Mouse (Mus musculus) intestine, embryonic 16.5 days (tissue): Measurements from ENCODE around the gene Obp2b. TPM values are rescaled to one million over a fixed set of nuclear protein-coding genes. Genes with fewer than 3 reads are reported as not detected.
"Not testable (repeated sequence)": the region's sequence is repeated elsewhere in the genome, so short reads cannot be mapped to it uniquely, and the experiment has no call there.

Source experiments
- ATAC-seq: fragments of 200-750 bp; cut with Nextera tagmentation; 2 replicates; pipeline ENCODE4 v1.8.0; 2017; ENCODE audit warnings: moderate TSS enrichment, moderate library complexity
- H3K27ac ChIP-seq: fragments of 300-500 bp; sonication (generic); 2 replicates; pipeline ENCODE4 v1.5.1; 2014; ENCODE audit warnings: mild to moderate bottlenecking, low read length
- H3K27me3 ChIP-seq: fragments of 300-500 bp; sonication (generic); replicated peaks from 2 replicates; pipeline ENCODE4 v1.6.1; 2014; ENCODE audit warnings: low read length, control low read depth, mixed read lengths; ENCODE audit not compliant: control insufficient read depth, insufficient read depth
- H3K36me3 ChIP-seq: fragments of 300-500 bp; sonication (generic); 2 replicates; pipeline ENCODE4 v1.6.1; 2014; ENCODE audit warnings: low read length, control low read depth; ENCODE audit not compliant: control insufficient read depth, insufficient read depth
- H3K4me1 ChIP-seq: fragments of 300-500 bp; sonication (generic); 2 replicates; pipeline ENCODE4 v1.6.1; 2014; ENCODE audit warnings: low read length, control low read depth, mixed read lengths; ENCODE audit not compliant: control insufficient read depth, insufficient read depth
- H3K4me2 ChIP-seq: fragments of 300-500 bp; sonication (generic); 2 replicates; pipeline ENCODE4 v1.6.1; 2014; ENCODE audit warnings: low read depth, low read length, control low read depth
- H3K4me3 ChIP-seq: fragments of 300-500 bp; sonication (generic); 2 replicates; pipeline ENCODE4 v1.5.1; 2014; ENCODE audit warnings: mild to moderate bottlenecking, low read length
- H3K9ac ChIP-seq: fragments of 300-500 bp; sonication (generic); 2 replicates; pipeline ENCODE4 v1.6.1; 2014; ENCODE audit warnings: low read depth, low read length
- H3K9me3 ChIP-seq: fragments of 300-500 bp; sonication (generic); 2 replicates; pipeline ENCODE4 v1.6.1; 2016; ENCODE audit warnings: low read length, control low read depth; ENCODE audit not compliant: control insufficient read depth
- WGBS: fragments of 180-500 bp; shearing (Covaris S2); extraction: QIAGEN DNeasy Blood & Tissue Kit; methylation state at CpG from one replicate; pipeline ENCODE4 v1.1.7; 2014; 5-methylcytosine and 5-hydroxymethylcytosine counted together
- polyA plus RNA-seq: library from polyadenylated mRNA; unstranded; fragments of >200 nt; fragmentation: Nextera tagmentation; extraction: Ambion mirVana; gene quantifications from 2 replicates; pipeline ENCODE4 v1.2.1, GENCODE M21; 2015

Gene Obp2b
- polyA plus RNA-seq, 1 experiment from 2014 or later = not detected

- H3K4me1 ChIP-seq = peaks cover 13% of the 10 kb centered on the region; the same call in 1 of the 2 replicates
- not testable (repeated sequence) for ATAC-seq, H3K9me3 ChIP-seq, H3K4me3 ChIP-seq, H3K9ac ChIP-seq, H3K4me2 ChIP-seq, H3K27me3 ChIP-seq, H3K36me3 ChIP-seq, H3K27ac ChIP-seq
- WGBS = 92% methylated on average over 1 of the region's 1 CpGs
Observed at GRCm38 (mm10) chr2:25709056-25709455, 27.8 kb upstream of the Obp2b start.

- not testable (repeated sequence) for H3K9ac ChIP-seq, H3K4me2 ChIP-seq, H3K4me3 ChIP-seq, ATAC-seq, H3K9me3 ChIP-seq, H3K27ac ChIP-seq, H3K36me3 ChIP-seq, H3K27me3 ChIP-seq
- WGBS = 69% methylated on average over 2 of the region's 2 CpGs
- peaks cover 13% of the 10 kb centered on the region; the same call in 1 of the 2 replicates for H3K4me1 ChIP-seq
Observed at GRCm38 (mm10) chr2:25709791-25710190, 27.0 kb upstream of the Obp2b start.

- H3K27me3 ChIP-seq, H3K36me3 ChIP-seq, H3K4me2 ChIP-seq, H3K9me3 ChIP-seq, H3K27ac ChIP-seq, H3K9ac ChIP-seq, H3K4me3 ChIP-seq: not testable (repeated sequence)
- WGBS = 3% methylated on average over 3 of the region's 3 CpGs
- H3K4me1 ChIP-seq = peaks cover 13% of the 10 kb centered on the region; the same call in 1 of the 2 replicates
- ATAC-seq = peak; percentile 74
Observed at GRCm38 (mm10) chr2:25711641-25712040, 25.2 kb upstream of the Obp2b start.

- Histone ChIP-seq H3K9me3 (0 out of 2 replicates have a peak, but pooled peaks cover 4% of the 10 kb centered on the region), H3K36me3 (no peaks in the 10 kb centered on the region), H3K27ac (no peak overlapping the region), H3K9ac (no peak overlapping the region), H3K4me1 (no peaks in the 10 kb centered on the region), H3K4me2 (no peak overlapping the region), H3K27me3 (no peaks in the 10 kb centered on the region), H3K4me3 (no peak overlapping the region)
- no peak for ATAC-seq
Observed at GRCm38 (mm10) chr2:25717222-25717621, 19.6 kb upstream of the Obp2b start.

- H3K27ac ChIP-seq = no peak overlapping the region
- H3K4me1 ChIP-seq = no peaks in the 10 kb centered on the region
- H3K9me3 ChIP-seq = no peaks in the 10 kb centered on the region
- no peak overlapping the region for H3K4me2 ChIP-seq
- ATAC-seq = no peak
- no peaks in the 10 kb centered on the region for H3K36me3 ChIP-seq
- WGBS = 59% methylated on average over 2 of the region's 2 CpGs
- no peak overlapping the region for H3K9ac ChIP-seq
- no peak overlapping the region for H3K4me3 ChIP-seq
- H3K27me3 ChIP-seq = no peaks in the 10 kb centered on the region
Observed at GRCm38 (mm10) chr2:25733199-25733930, 3.4 kb upstream of the Obp2b start.

- no peak overlapping the region for H3K4me3 ChIP-seq
- no peaks in the 10 kb centered on the region for H3K9me3 ChIP-seq
- H3K4me2 ChIP-seq = no peak overlapping the region
- ATAC-seq = no peak
- no peak overlapping the region for H3K9ac ChIP-seq
- H3K4me1 ChIP-seq = no peaks in the 10 kb centered on the region
- no peaks in the 10 kb centered on the region for H3K36me3 ChIP-seq
- no peak overlapping the region for H3K27ac ChIP-seq
- 90% methylated on average over 1 of the region's 1 CpGs for WGBS
- no peaks in the 10 kb centered on the region for H3K27me3 ChIP-seq
Observed at GRCm38 (mm10) chr2:25741671-25742070, 4.9 kb downstream of the Obp2b start.

- Histone ChIP-seq H3K36me3 (no peaks in the 10 kb centered on the region), H3K27me3 (no peaks in the 10 kb centered on the region), H3K27ac (no peak overlapping the region), H3K9me3 (no peaks in the 10 kb centered on the region), H3K9ac (no peak overlapping the region), H3K4me1 (no peaks in the 10 kb centered on the region), H3K4me2 (no peak overlapping the region), H3K4me3 (no peak overlapping the region)
- ATAC-seq = no peak
- WGBS = 88% methylated on average over 1 of the region's 1 CpGs
Observed at GRCm38 (mm10) chr2:25754201-25754600, 17.4 kb downstream of the Obp2b start.

- no peaks in the 10 kb centered on the region for H3K4me1 ChIP-seq
- no peaks in the 10 kb centered on the region for H3K27me3 ChIP-seq
- H3K9me3 ChIP-seq = no peaks in the 10 kb centered on the region
- no peak overlapping the region for H3K27ac ChIP-seq
- H3K9ac ChIP-seq = no peak overlapping the region
- no peak for ATAC-seq
- H3K36me3 ChIP-seq = no peaks in the 10 kb centered on the region
- H3K4me3 ChIP-seq = no peak overlapping the region
- no peak overlapping the region for H3K4me2 ChIP-seq
- 63% methylated on average over 4 of the region's 4 CpGs for WGBS
Observed at GRCm38 (mm10) chr2:25758064-25758625, 21.3 kb downstream of the Obp2b start.

GRCm38 (mm10) chr2:25765269-25765668 lies 28.5 kb downstream of the Obp2b start, which contains the start of gene Lcn3:
Gene Lcn3, plus strand, starts transcription at chr2:25765569.
- Histone ChIP-seq H3K27ac (no peak within 1 kb of the TSS), H3K4me1 (no peaks in the 10 kb centered on the region), H3K27me3 (no peaks in the 10 kb centered on the region), H3K36me3 (no peaks in the 10 kb centered on the region), H3K4me2 (no peak within 1 kb of the TSS), H3K9me3 (no peaks in the 10 kb centered on the region), H3K9ac (no peak within 1 kb of the TSS), H3K4me3 (no peak within 1 kb of the TSS)
- 42% methylated on average over 2 of the region's 2 CpGs for WGBS
- ATAC-seq = no peak
